Mouse (Mus musculus): ENCODE data around the gene 1700020L24Rik.

The 1700020L24Rik gene

DNA sequence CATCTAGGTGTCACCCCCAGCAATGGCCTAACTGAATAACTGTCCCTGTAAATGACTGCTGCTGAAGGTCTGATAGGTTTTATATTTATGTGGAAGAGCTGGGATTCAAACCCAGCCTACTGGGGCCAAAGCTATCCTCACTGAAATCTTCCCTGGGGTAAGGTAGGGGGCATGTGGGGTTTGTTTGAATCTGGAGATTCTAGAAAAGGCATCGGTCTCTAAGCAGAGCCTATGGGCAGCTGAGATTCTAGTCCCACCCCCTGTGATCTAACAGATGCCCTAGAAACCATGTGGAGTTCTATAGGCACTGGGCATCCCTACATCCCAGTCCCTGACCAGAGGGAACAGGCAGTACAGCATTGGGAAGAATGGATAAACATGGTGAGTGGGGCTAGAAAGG, at the start of gene 1700020L24Rik:
Gene 1700020L24Rik, plus strand, starts transcription at position 301 of the 400 bp plus-strand sequence.
- no peak for DNase-seq

- peak in 1 of 2 experiments; percentile 36 for DNase-seq
These were observed 44.4 kb upstream of the 1700020L24Rik start for GRCm38 (mm10) chr11:83393062-83393461.

DNA sequence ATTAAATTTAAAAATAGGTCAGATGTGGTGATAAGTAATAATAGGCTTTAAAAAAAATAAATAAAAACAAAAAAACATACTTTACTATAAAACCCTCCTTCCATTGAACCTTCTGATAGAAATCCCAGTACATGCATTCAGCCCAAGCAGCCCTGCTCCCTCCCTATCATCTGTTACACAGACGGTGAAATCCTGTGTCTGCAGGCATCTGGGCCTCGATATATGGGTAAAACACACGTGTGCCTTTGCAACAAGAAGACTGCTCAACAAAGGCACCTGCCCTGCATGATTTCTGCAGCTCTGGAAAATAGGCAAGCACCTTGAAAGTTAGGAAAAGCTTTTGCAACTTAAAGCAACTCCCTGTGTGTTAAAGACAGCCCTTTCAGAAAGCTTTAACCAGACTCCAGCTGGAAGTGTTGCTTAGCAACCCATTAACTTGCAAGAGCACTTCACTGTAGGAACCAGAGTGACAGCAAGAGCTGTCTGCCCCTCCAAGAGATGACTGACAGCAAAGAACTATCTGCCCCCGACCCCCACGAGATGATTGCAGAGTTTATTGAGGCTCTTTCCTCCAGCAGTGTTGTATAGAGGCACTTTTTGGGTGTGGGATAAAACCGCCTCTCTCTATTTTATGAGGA, 42.6 kb upstream of the 1700020L24Rik start:
- no peak for DNase-seq

GRCm38 (mm10) chr11:83397626-83398025, 39.9 kb upstream of the 1700020L24Rik start:
- no peak for DNase-seq

GRCm38 (mm10) chr11:83398724-83399123, 38.8 kb upstream of the 1700020L24Rik start:
- DNase-seq, result no peak

DNA sequence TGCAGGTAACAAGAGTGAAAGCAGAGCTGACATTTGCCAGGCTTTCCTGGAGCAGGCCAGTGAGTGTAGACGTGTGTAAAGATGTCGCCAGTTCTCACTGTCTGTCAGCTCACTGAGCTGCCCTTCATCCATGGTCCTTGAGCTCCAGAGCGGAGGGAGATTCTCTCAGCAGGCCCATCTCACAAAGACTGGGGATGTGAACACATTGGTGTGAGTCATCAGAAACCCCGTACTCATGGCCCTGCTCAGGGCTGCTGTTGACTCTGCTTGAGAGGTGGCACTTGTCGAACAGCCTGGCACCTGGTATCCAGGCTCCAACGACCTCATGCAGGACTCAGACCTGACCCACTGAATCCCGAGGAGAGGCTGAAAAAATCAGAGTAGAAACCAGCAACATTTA, 33.7 kb upstream of the 1700020L24Rik start:
- DNase-seq, result no peak

- DNase-seq, result no peak
These were observed 31.1 kb upstream of the 1700020L24Rik start for GRCm38 (mm10) chr11:83406391-83406790.

DNA sequence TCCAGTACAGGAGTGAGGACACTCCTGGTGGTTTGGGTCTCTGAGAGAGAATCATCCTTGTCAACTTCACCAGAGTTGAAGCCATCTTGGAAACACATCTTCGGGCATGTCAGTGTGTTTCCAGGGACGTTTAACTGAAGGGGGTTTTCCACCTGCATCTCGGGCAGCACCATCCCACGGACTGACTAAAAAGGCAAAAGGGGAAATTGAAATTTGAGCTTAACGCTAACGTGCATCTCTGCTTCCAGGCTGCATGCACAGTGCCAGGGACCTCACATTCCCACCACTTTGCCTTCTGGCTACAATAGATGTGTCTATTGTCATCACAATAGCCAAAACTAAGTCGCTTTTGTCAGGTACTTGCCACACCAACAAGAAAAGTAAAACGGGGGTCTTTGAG, 29.2 kb upstream of the 1700020L24Rik start:
- no peak for DNase-seq

DNA sequence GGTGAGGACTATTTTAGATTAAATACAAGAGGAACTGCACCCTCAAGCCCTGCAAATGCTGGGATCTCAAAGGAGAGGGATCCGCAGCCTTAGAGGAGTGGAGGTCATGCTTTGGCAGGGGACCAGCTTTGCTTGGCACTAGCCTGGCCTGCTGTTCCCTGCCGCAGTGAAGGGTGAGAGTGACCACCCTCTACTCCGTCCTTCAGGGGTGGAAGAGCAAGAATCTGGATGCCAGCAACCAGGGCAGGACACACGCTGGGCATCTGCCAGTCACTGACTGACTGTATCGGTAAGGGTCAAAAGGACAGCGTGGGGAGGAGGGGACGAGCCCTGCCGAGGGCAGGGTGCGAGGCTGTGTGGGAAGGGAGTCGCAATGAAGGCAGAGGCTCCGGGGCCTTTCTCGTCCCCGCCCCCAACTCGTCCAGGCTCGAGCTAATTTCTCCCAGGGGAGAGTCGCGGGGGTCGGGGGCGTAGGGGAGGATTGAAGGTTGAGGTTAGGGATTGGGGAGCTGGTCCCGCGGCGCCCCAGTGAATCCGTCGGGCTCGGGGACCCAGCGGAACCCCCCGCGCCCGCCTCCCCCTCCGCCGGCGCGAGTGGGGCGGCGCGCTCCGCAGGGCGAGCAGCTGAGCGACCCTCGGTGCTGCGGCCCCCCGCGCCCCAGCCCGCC, 28.3 kb upstream of the 1700020L24Rik start, which contains the start of gene Rasl10b:
Gene Rasl10b, plus strand, starts transcription at position 51 of the 668 bp plus-strand sequence.
- DNase-seq, result peak; percentile 78 to 80

GRCm38 (mm10) chr11:83409792-83410291, 27.6 kb upstream of the 1700020L24Rik start:
- DNase-seq, result peak; percentile 61 to 66

- peak; percentile 42 to 43 for DNase-seq
These were observed 27.0 kb upstream of the 1700020L24Rik start for GRCm38 (mm10) chr11:83410510-83410909.

- DNase-seq, result no peak
These were observed 20.4 kb upstream of the 1700020L24Rik start for GRCm38 (mm10) chr11:83417080-83417479.

DNA sequence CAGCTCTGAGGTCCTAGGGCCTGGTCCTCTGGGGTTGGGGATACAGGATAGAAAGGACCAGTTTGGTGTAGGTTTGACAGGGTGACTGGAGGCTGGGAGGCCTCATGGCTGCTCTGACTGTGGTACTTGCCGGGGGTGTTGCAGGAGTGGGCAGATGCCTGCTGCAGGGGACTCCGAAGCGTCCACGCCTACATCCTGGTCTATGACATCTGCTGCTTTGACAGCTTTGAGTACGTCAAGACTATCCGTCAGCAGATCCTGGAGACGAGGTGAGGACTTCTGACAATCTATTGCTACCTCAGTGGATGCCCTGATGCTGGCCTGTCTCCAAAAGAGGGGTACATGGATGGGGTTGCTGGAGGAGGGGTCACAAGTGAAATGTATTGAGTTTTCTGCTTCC, 19.8 kb upstream of the 1700020L24Rik start:
- no peak for DNase-seq

DNA sequence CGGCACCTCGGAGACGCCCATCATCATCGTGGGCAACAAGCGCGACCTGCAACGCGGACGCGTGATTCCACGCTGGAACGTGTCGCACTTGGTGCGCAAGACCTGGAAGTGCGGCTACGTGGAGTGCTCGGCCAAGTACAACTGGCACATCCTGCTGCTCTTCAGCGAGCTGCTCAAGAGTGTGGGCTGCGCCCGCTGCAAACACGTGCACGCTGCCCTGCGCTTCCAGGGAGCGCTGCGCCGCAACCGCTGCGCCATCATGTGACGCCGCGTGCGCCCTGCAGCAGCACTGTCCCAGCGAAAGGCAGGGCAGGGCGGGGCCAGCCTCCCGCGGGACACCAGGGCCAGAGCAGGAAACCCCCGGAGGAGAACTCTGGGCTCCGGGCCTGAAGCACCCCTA, 18.9 kb upstream of the 1700020L24Rik start:
- peak; percentile 58 to 72 for DNase-seq

DNA sequence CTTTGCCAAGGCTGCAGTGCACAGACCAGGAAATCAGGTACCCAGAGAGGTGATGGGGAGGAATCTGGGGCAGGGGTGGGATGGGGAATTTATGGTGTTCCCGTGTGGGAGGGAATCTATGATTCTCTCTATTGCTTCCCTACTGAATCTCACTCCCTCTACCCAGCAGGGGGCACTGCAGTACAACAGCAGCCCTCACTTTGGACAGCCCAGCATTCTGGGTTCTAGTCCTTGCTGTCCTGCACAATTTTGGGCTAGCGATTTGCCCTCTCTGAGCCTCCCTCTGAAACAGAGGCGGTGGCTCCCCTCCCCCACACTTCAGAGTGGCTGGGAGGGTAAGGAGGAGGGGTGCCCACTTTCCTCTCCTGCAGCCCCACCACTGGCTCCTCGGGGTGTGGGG, 17.1 kb upstream of the 1700020L24Rik start:
- DNase-seq, result peak in 1 of 2 experiments; percentile 57

DNA sequence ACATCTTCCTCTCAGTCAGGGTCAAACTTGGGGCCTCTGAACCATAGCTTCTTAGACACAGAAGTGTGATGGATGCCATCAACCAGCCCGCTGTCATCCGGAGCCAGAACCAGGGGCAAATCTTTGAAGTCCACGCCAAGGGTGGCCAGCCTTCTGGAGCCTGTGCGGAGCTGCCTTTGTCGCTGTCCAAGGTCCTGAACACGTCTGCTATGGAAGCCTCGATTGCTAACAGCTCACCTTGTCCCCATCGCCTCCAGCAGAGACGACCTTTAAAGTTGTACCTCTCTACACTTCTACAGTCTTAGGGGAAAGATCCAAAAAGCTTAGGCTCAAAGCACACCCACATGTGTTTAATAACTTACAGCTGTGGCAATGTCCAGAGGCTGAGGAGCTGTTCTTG, 16.2 kb upstream of the 1700020L24Rik start:
- no peak for DNase-seq

DNA sequence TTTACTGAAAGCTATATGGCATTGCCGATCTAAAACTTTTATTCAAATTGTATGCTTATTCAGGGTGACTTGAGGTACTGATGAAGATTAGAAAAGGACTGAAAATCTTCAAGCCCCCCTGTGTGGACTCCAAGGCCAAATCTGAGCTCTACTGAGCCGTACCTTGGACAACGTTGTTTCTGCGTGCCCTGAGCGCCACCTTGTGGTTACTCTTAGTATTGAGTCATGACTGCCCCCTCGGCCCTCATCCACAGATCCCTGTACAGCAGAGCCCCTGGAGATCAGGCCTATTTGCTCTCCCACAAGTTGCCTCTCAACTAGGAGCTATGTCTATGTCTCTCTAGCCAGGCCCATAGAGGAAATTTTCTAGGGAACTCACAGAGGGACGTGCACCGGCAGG, 12.8 kb upstream of the 1700020L24Rik start:
- DNase-seq, result peak; percentile 86 to 88

- DNase-seq, result no peak
These were observed 10.5 kb upstream of the 1700020L24Rik start for GRCm38 (mm10) chr11:83426964-83427363.

DNA sequence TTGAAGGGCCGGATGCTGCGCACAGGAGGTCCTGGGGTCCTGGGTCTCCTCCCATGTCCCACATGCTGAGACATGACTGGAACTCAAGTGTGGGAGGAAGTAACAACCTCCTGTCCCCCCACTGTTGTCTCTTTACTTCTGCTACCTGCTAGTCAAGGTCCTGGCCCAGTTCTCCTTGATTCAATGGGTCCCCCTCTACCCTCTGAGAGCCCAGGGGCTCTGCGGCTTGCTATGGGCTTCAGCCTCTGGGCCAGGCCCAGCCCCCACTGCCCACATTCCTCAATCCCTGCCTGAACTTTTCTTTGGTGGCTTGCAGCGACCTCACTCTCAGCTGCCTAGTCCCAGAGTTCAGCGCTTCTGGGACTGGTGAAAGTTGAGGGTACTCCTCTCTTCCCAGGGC, 8.1 kb upstream of the 1700020L24Rik start, which contains the start of gene Gas2l2:
Gene Gas2l2, minus strand, starts transcription at position 101 of the 400 bp plus-strand sequence.
- DNase-seq, result no peak

DNA sequence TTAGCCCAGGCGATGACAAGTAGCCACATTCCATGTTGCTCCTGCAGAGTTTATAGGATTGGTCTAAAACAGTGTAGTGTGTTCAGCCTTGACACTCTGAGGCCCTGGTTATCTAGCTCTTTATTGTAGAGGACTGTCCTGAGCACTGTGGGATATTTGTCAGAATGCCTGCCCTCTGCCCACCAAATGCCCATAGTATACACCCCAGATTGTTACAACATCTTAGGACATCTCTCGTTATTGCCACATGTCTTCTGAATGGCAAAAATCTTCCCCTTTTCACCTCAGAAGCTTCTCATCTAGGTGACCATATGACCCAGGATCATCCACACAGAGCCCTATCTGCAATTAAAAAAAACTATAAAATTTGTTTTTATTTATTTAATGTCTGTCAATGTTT, 4.9 kb upstream of the 1700020L24Rik start:
- no peak for DNase-seq

- DNase-seq, result no peak
These were observed 2.1 kb downstream of the 1700020L24Rik start for GRCm38 (mm10) chr11:83439426-83440060.

DNA sequence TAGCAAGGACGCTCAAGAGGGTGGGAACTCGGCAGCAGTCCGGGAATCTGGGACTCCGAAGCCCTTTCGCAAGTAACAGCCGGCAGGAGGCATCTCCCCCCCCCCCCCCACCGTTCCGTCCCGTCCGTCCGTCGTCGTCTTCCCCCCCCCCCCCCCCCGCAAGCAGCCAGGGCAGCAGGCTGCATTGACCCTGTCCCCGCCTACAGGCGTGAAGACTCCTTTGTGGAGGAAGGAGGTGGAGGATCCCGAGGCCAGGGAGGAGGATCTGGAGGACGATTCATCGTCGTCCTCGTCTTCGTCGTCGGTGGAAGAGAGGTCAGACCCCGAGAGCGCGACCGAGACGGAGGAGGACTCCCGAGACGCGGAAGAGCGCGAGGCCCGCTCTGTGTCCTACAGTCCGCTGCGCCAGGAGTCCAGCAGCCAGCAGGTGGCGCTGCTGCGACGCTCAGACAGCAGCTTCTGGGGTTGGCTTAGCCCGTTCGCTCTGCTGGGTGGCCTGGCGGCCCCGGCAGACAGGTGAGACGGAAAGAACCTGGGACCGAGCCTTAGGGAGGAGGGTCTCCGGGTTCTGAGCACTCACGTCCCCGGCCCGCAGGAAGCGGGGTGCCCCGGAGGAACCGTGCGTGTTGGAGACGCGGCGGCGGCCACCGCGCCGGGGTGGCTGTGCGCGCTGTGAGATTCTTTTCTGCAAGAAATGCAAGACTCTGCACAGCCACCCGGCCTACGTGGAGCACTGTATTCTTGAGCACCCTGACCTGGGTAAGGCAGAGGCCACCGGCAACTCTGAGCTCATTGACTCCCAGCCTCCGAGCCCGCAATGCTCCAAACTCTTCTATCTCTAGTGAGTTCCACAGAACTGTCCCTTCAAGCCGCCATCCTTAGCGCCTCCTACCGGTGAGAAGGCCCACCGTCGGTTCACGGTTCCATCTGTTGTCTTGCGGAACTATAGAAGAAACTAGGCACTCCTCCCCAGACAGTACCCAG, 2.9 kb downstream of the 1700020L24Rik start:
- peak; percentile 94 to 96 for DNase-seq

Measured in cerebellum, postnatal 25 days (tissue).